ENCODE assay signal across 34 mouse cellular contexts in the genomic region with DNA sequence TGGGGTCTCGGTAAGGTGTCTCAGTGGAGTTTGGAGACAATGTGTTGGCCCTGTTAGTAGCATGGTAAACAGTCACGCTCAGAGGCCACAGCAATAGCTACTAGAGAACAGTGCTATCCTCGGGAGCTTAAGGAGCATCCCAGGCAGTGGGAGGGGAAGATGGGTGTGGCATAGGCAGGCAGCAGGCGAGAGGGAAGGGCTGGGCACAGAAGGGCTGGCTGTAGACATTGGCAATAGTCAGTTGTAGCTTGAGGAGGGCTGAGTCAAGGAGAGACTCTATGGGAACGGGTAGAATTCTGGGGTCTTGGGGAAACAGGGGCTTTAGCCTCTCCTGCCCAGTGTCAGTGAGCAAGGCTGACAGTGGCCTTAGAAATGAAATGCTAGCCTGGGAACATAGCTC. TPM values are rescaled to one million over a fixed set of nuclear protein-coding genes. Genes with fewer than 3 reads are reported as not detected.
"Had no signal": no experiment of that assay in that cellular context is flagged by ENCODE, and none has a peak within 500 bp of the region (broad histone marks: within the 10 kb centered on the region; RNA-seq: fewer than 3 reads in every experiment).

No protein-coding gene starts in this region.

- H3K4me2 ChIP-seq: heart, embryonic 11.5 days; heart, embryonic 13.5 days; heart, embryonic 15.5 days; hindbrain, embryonic 13.5 days; hindbrain, embryonic 15.5 days; kidney, embryonic 15.5 days; limb, embryonic 12.5 days; liver, embryonic 12.5 days; liver, embryonic 15.5 days had no signal

- H3K4me1 ChIP-seq: hindbrain, embryonic 13.5 days; hindbrain, embryonic 15.5 days; kidney, embryonic 15.5 days; limb, embryonic 12.5 days had no signal

- H3K4me3 ChIP-seq: heart, adult 2 months; heart, embryonic 13.5 days; heart, embryonic 15.5 days; hindbrain, embryonic 13.5 days; hindbrain, embryonic 15.5 days; kidney, embryonic 15.5 days; layer of hippocampus, adult 2 months; limb, embryonic 10.5 days; limb, embryonic 12.5 days; liver, embryonic 12.5 days; liver, embryonic 15.5 days had no signal

- H3K27me3 ChIP-seq: heart, embryonic 13.5 days; heart, embryonic 15.5 days; hindbrain, embryonic 13.5 days; hindbrain, embryonic 15.5 days; kidney, embryonic 15.5 days; limb, embryonic 12.5 days; liver, embryonic 15.5 days had no signal

- ATAC-seq: hindbrain, postnatal 0 days; intestine, embryonic 16.5 days; liver, embryonic 12.5 days had no signal

- DNase-seq: gastrocnemius, postnatal 14 days; gastrocnemius, postnatal 36 days; heart, postnatal 36 days; kidney, adult 11 months; kidney, adult 2 months; kidney, adult 9 months; kidney, postnatal 14 days; kidney, postnatal 36 days; layer of hippocampus, postnatal 36 days had no signal

- H3K9ac ChIP-seq: heart, embryonic 13.5 days; heart, embryonic 15.5 days; hindbrain, embryonic 13.5 days; hindbrain, embryonic 15.5 days; kidney, embryonic 15.5 days; limb, embryonic 12.5 days; liver, embryonic 12.5 days; liver, embryonic 15.5 days had no signal

- H3K9me3 ChIP-seq: heart, embryonic 13.5 days; heart, embryonic 15.5 days; hindbrain, embryonic 13.5 days; hindbrain, embryonic 15.5 days; kidney, embryonic 15.5 days; limb, embryonic 10.5 days; limb, embryonic 12.5 days; liver, embryonic 12.5 days; liver, embryonic 15.5 days had no signal

- H3K27ac ChIP-seq: heart, adult 2 months; heart, embryonic 13.5 days; heart, embryonic 15.5 days; hindbrain, embryonic 13.5 days; hindbrain, embryonic 15.5 days; hindbrain, postnatal 0 days; kidney, embryonic 15.5 days; kidney, postnatal 0 days; layer of hippocampus, adult 2 months; limb, embryonic 10.5 days; limb, embryonic 12.5 days; liver, embryonic 12.5 days; liver, embryonic 15.5 days had no signal

- H3K36me3 ChIP-seq: heart, embryonic 13.5 days; heart, embryonic 15.5 days; hindbrain, embryonic 13.5 days; hindbrain, embryonic 15.5 days; kidney, embryonic 15.5 days; limb, embryonic 10.5 days; limb, embryonic 12.5 days; liver, embryonic 12.5 days; liver, embryonic 15.5 days had no signal

RNA-seq across cellular contexts. Expression of a gene that starts 7.1 kb away (rescaled TPM):
- total RNA-seq: gastrocnemius, adult 18-20 months; gastrocnemius, adult 8-10 months; gastrocnemius, postnatal 14 days; gastrocnemius, postnatal 36 days; heart, adult 2 months; heart, postnatal 14 days; heart, postnatal 36 days; hematopoietic stem cell, adult 5-6 weeks; hindbrain, postnatal 0 days; layer of hippocampus, adult 2 months; layer of hippocampus, postnatal 10 days; layer of hippocampus, postnatal 36 days; left cerebral cortex, adult 18-20 months; left cerebral cortex, postnatal 14 days; left cerebral cortex, postnatal 36 days; liver, adult 2 months had no signal
- polyA plus RNA-seq: heart, adult 2 months; liver, adult 2 months had no signal

RNA-seq across cellular contexts. Expression of a gene that starts 27.9 kb away (rescaled TPM):
- total RNA-seq: gastrocnemius, adult 18-20 months; gastrocnemius, postnatal 36 days; heart, adult 2 months; heart, postnatal 36 days; hematopoietic stem cell, adult 5-6 weeks; liver, adult 2 months had no signal
- polyA plus RNA-seq: heart, postnatal 0 days had no signal
